Mouse (Mus musculus): Measurements from ENCODE around the gene Gzme.

DNA sequence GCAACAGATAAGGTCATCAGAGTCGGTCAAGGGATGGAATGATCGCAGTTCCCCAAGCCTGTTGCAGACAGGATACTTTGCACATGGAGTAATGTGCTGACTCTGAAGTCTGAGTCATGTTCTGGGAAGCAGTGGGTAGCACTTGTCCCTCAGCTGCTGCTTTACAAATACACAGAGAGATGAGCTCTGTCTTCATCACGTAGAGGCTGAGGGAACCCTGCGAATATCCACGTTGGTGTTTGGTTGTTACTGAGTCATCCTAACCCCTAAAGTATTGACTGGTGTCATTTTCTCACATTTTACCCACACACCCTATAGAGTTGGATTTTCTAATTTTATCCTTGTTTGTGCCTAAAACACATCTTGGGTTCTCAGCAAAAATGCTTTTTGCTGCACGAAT, 47.6 kb upstream of the Gzme start:
- TF ChIP-seq CTCF (IDR thresholded peaks at IDR 0.05; ENCODE audit: borderline replicate concordance, extremely low read depth, insufficient read depth, insufficient read length) (no peak), POLR2A (IDR thresholded peaks at IDR 0.05; ENCODE audit: borderline replicate concordance, extremely low read depth, insufficient read depth, insufficient read length, poor library complexity, severe bottlenecking) (no peak)

Measured in brain, embryonic 14.5 days (tissue).